Mouse (Mus musculus): Measurements from ENCODE around the gene Tmem144.

- TF ChIP-seq CTCF (IDR thresholded peaks at IDR 0.05; ENCODE audit: control insufficient read depth, insufficient read depth, low read length): no peak
- no peak for TF ChIP-seq POLR2A (IDR thresholded peaks at IDR 0.05; ENCODE audit: borderline replicate concordance, control insufficient read depth, low read depth, low read length)
Measured at GRCm38 (mm10) chr3:79842616-79843016, 10.0 kb downstream of the Tmem144 start.
